Mouse (Mus musculus) CH12.LX (cell line): Measurements from ENCODE around the gene Shroom1. TPM values are rescaled to one million over a fixed set of nuclear protein-coding genes. Genes with fewer than 3 reads are reported as not detected.

Source experiments
- DNase-seq: peaks from one replicate; pipeline ENCODE4 v3.0.0-alpha.2; 2013; ENCODE audit errors: extremely low read depth
- H3K27ac ChIP-seq: 2 replicates; pipeline ENCODE4 v1.5.1; 2012; ENCODE audit warnings: low read depth, mild to moderate bottlenecking, control low read depth, moderate library complexity; ENCODE audit not compliant: insufficient read depth
- H3K27me3 ChIP-seq: replicated peaks from 2 replicates; pipeline ENCODE3; 2012; ENCODE audit warnings: inconsistent platforms
- H3K36me3 ChIP-seq, 2 experiments: replicated peaks in 1 of 2; 2 replicates each; pipeline versions ENCODE3 to v1.6.1; 2012; ENCODE audit warnings: inconsistent platforms in 1 of 2, low read length in 1 of 2, mild to moderate bottlenecking in 1 of 2, mixed read lengths in 1 of 2, moderate library complexity in 1 of 2; ENCODE audit not compliant: control insufficient read depth in 1 of 2, insufficient read depth in 1 of 2
- H3K4me1 ChIP-seq, 2 experiments: 2 replicates each; pipeline ENCODE4 v1.6.1; 2012; ENCODE audit warnings: inconsistent platforms in 1 of 2, moderate library complexity in 1 of 2; ENCODE audit not compliant: insufficient read depth in 2 of 2, control insufficient read depth in 1 of 2
- H3K4me2 ChIP-seq: 2 replicates; pipeline ENCODE4 v1.6.1; 2012; ENCODE audit warnings: low read depth, mild to moderate bottlenecking, control low read depth; ENCODE audit not compliant: poor library complexity, insufficient read depth, severe bottlenecking
- H3K4me3 ChIP-seq, 3 experiments: fragments of 150-350 bp in 1 of 3; sonication (generic) in 1 of 3; replicated peaks in 1 of 3; 2 replicates each; pipeline versions ENCODE3 to v1.5.1; 2011 to 2012; ENCODE audit warnings: low read depth in 2 of 3, low read length in 2 of 3, mild to moderate bottlenecking in 2 of 3, moderate library complexity in 2 of 3, control low read depth in 1 of 3, improper control_type of control experiment in 1 of 3, inconsistent platforms in 1 of 3, mixed read lengths in 1 of 3; ENCODE audit not compliant: poor library complexity in 1 of 3
- H3K79me2 ChIP-seq: replicated peaks from 2 replicates; pipeline ENCODE4 v1.6.1; 2012; ENCODE audit warnings: mild to moderate bottlenecking, moderate library complexity; ENCODE audit not compliant: control insufficient read depth, poor library complexity, insufficient read depth, severe bottlenecking; ENCODE audit errors: extremely low read depth
- H3K9ac ChIP-seq: 2 replicates; pipeline ENCODE4 v1.6.1; 2012; ENCODE audit warnings: low read depth, mild to moderate bottlenecking, control low read depth, moderate library complexity; ENCODE audit not compliant: insufficient read depth
- H3K9me3 ChIP-seq: replicated peaks from 2 replicates; pipeline ENCODE3; 2012; ENCODE audit warnings: low read length, inconsistent platforms, mixed read lengths
- E2F4 ChIP-seq: IDR thresholded peaks from 2 replicates; pipeline ENCODE4 v1.6.1; 2011; ENCODE audit warnings: low read depth, low read length, improper control_type of control experiment; ENCODE audit not compliant: insufficient replicate concordance
- ETS1 ChIP-seq: conservative IDR thresholded peaks from 2 replicates; pipeline ENCODE4 v1.6.1; 2012; ENCODE audit warnings: low read depth, mild to moderate bottlenecking, inconsistent platforms, low read length, improper control_type of control experiment, moderate library complexity
- HCFC1 ChIP-seq: IDR thresholded peaks from 2 replicates; pipeline ENCODE4 v1.6.1; 2012; ENCODE audit warnings: low read depth, mild to moderate bottlenecking, inconsistent platforms, low read length, improper control_type of control experiment
- KAT2A ChIP-seq: IDR thresholded peaks from 2 replicates; pipeline ENCODE4 v1.6.1; 2012; ENCODE audit warnings: low read length, improper control_type of control experiment, inconsistent platforms; ENCODE audit not compliant: insufficient replicate concordance
- MAFK ChIP-seq: IDR thresholded peaks from 2 replicates; pipeline ENCODE4 v1.6.1; 2011; ENCODE audit warnings: low read length, improper control_type of control experiment; ENCODE audit not compliant: insufficient replicate concordance
- MAX ChIP-seq: IDR thresholded peaks from 2 replicates; pipeline ENCODE4 v1.6.1; 2011; ENCODE audit warnings: low read length, improper control_type of control experiment
- MAZ ChIP-seq: IDR thresholded peaks from 2 replicates; pipeline ENCODE4 v1.6.1; 2012; ENCODE audit warnings: low read depth, mild to moderate bottlenecking, inconsistent platforms, low read length, improper control_type of control experiment, moderate library complexity
- MEF2A ChIP-seq: IDR thresholded peaks from 2 replicates; pipeline ENCODE4 v1.6.1; 2014; ENCODE audit warnings: low read depth, mild to moderate bottlenecking, inconsistent platforms, low read length, improper control_type of control experiment, borderline replicate concordance
- MYC ChIP-seq: IDR thresholded peaks from 2 replicates; pipeline ENCODE4 v1.6.1; 2011; ENCODE audit warnings: low read depth, mild to moderate bottlenecking, improper control_type of control experiment, low read length
- POLR2AphosphoS2 ChIP-seq: IDR thresholded peaks from 2 replicates; pipeline ENCODE4 v1.6.1; 2011; ENCODE audit warnings: low read depth, low read length, improper control_type of control experiment
- RAD21 ChIP-seq: IDR thresholded peaks from 2 replicates; pipeline ENCODE4 v1.6.1; 2011; ENCODE audit warnings: low read depth, mild to moderate bottlenecking, low read length, improper control_type of control experiment, moderate library complexity
- TCF12 ChIP-seq: IDR thresholded peaks from 2 replicates; pipeline ENCODE4 v1.6.1; 2014; ENCODE audit warnings: low read depth, mild to moderate bottlenecking, inconsistent platforms, low read length, improper control_type of control experiment
- ZC3H11A ChIP-seq: IDR thresholded peaks from 2 replicates; pipeline ENCODE4 v1.6.1; 2012; ENCODE audit warnings: low read depth, mild to moderate bottlenecking, inconsistent platforms, low read length, improper control_type of control experiment
- ZMIZ1 ChIP-seq: IDR thresholded peaks from 2 replicates; pipeline ENCODE4 v1.6.1; 2012; ENCODE audit warnings: low read depth, mild to moderate bottlenecking, inconsistent platforms, low read length, improper control_type of control experiment
- dilution Hi-C: fragments of 300-500 bp; cut with MboI; formaldehyde crosslinking; loops from 2 replicates; pipeline ENCODE4 v1.14.3; 2020; ENCODE audit warnings: low sequenced_read_pairs; ENCODE audit not compliant: extremely low pct_unique_long_range_greater_than_20kb, extremely low pct_ligation_motif_present
- in situ Hi-C: fragments of 300-500 bp; cut with MboI; formaldehyde crosslinking; loops from 3 replicates; pipeline ENCODE4 v1.14.3; 2019; ENCODE audit warnings: low sequenced_read_pairs, low pct_ligation_motif_present, low pct_unique_long_range_greater_than_20kb, mixed read lengths
- polyA plus RNA-seq: library from polyadenylated mRNA; unstranded; fragments of >175 nt; gene quantifications from 2 replicates; pipeline ENCODE4 v1.2.1, GENCODE M21; 2012; ENCODE audit warnings: low read depth; ENCODE audit not compliant: insufficient read length
- total RNA-seq, 2 experiments: library from RNA; depleted of rRNA; stranded (reverse); fragments of 300-350 nt in 1 of 2; fragments of >200 nt in 1 of 2; gene quantifications; 2 replicates each; pipeline ENCODE4 v1.2.3; 2012 to 2014

The Shroom1 gene
- total and polyA plus RNA-seq, 3 experiments: not detected

DNA sequence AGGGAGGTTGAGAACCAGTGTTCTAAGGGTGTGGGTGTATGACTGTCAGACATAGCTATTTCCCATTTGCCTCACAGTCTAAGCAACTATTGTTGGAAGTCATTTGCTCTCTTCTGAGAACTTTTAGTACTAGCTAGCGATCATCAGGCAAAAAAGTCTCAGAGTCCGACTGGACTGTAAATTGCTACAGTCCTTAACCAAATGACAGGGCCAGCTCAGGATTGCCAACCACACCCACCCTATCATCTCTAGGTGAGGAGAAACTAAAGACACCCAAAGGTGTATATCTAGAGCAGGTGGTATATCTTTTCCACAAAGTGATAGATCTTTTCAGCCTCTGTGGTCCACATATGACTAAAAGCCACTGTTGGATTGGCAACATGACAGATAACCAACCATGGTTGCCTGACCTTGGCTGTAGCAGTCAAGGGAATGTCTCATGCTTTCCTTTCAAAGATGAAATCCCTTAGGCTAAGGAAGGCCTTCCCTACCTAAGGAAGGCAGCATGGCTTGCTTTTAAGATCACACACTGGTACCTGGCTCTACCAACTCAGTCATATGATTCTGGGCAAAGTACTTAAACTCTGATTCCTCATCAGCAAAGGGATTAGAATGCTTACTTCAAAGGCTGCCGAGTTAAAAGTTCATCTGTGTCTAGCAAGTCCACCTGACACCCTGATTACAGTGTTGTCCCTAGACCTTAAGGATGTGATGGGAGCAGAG is 28.9 kb upstream of the Shroom1 start:
- in situ Hi-C loops: no loop called here

DNA sequence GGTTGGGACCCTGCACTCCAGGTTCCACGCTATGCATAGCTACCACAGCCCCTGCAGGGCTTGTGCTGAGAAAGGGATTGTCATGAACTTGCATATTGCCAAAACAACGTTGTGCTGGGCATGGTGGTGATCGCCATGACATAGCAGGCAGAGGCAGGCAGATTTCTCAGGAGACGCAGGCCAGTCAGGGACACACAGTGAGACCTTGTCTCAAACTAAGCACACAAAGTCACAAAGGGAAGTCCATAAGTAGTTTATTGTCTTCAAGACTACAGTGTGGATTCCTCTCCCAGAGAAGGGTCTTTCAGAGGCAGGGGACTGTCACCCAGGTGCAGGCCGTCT is 28.3 kb upstream of the Shroom1 start:
- peaks cover 3% of the 10 kb centered on the region for H3K27me3 ChIP-seq
- H3K9ac ChIP-seq: no peak overlapping the region
- H3K36me3 ChIP-seq: peaks cover 12 to 43% of the 10 kb centered on the region in 2 experiments
- H3K4me1 ChIP-seq: peaks cover 8 to 21% of the 10 kb centered on the region in 2 experiments
- dilution Hi-C loops: no loop called here
- H3K79me2 ChIP-seq: peaks cover 18% of the 10 kb centered on the region
- H3K4me3 ChIP-seq: no peak overlapping the region
- DNase-seq: no peak
- TF ChIP-seq TCF12 (no peak), RAD21 (no peak), ETS1 (no peak), MAX (no peak), MAZ (no peak), ZMIZ1 (no peak), E2F4 (no peak), MYC (no peak), HCFC1 (no peak), MAFK (no peak), KAT2A (no peak), ZC3H11A (no peak)
- no peak overlapping the region for H3K27ac ChIP-seq
- H3K4me2 ChIP-seq: no peak overlapping the region
- in situ Hi-C loops: no loop called here
- H3K9me3 ChIP-seq: no peaks in the 10 kb centered on the region

More for the DNA sequence above, 28.9 kb upstream of the Shroom1 start:
- H3K9me3 ChIP-seq: no peaks in the 10 kb centered on the region
- H3K4me2 ChIP-seq: no peak overlapping the region
- H3K79me2 ChIP-seq: peaks cover 18% of the 10 kb centered on the region
- H3K36me3 ChIP-seq: peaks cover 12 to 46% of the 10 kb centered on the region in 2 experiments
- TF ChIP-seq POLR2AphosphoS2 (0 out of 2 replicates have a peak, but pooled peaks have one; percentile 2), MEF2A (no peak)
- dilution Hi-C loops: no loop called here
- H3K27me3 ChIP-seq: no peaks in the 10 kb centered on the region
- H3K9ac ChIP-seq: no peak overlapping the region
- DNase-seq: no peak
- no peak overlapping the region for H3K4me3 ChIP-seq
- H3K4me1 ChIP-seq: peaks cover 8 to 21% of the 10 kb centered on the region in 2 experiments
- no peak overlapping the region for H3K27ac ChIP-seq
